Mouse (Mus musculus): ENCODE results near the gene P3h1.

Gene P3h1

DNA sequence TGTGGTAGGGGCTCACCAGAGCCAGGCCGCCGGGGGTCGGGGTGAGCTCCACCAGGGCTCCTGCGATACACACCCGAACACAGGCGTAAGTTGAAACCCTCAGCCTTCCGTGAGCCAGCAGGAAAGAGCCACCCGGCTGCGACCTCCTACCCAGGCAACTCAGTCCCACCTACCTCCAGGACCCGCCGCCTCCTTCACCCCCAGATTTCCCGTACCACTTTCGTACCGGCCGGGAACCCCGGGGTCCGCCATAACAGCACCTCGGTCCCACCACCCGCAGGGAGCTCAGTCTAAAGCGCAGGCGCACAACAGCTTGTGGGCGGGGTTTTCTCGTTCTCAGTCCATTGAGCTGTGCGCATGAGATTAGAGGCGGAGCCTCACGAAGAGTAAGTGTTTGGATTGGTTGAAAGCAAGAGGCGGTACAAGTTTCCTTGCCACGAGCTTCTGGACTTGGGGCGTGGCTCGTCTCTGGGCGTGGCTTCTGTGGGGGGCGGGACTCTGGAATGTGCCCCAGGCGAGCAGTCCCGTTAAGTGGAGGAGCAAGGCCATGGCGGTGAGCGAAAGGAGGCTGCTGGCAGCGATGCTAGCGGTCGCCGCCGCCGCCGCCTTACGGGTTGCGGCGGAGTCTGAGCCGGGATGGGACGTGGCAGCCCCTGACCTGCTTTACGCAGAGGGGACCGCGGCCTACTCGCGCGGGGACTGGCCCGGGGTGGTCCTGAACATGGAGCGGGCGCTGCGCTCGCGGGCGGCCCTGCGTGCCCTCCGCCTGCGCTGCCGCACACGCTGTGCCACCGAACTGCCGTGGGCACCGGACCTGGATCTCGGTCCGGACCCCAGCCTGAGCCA is at the start of gene P3h1, which contains the start of gene AU022252:
Gene P3h1 (plus strand): TSS at position 506 of the 846 bp plus-strand sequence.
Gene AU022252 (minus strand): TSS at position 303 of the 846 bp plus-strand sequence.
- DNase-seq (ENCODE audit: low spot score): peak; percentile 100

DNA sequence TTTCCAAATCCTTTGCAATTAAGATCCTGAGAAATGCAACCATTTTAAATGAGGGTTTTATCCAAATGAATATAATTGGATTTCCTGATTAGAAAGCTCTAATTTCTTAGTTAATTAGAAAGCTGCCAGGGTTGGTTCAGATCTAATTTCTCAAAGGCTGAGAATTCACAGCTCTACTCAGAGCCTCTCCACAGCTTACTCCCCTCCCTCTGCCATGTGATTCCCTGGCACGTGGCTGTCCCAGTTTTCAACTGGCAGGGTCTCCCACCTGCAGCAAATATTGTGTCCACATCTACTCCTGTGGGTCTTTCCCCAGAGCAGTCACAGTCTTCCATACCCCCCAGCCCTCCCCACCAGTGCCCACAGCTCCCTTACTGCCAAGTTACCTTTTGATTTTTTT is 49.2 kb upstream of the P3h1 start:
- no peak for DNase-seq (ENCODE audit: low spot score)

DNA sequence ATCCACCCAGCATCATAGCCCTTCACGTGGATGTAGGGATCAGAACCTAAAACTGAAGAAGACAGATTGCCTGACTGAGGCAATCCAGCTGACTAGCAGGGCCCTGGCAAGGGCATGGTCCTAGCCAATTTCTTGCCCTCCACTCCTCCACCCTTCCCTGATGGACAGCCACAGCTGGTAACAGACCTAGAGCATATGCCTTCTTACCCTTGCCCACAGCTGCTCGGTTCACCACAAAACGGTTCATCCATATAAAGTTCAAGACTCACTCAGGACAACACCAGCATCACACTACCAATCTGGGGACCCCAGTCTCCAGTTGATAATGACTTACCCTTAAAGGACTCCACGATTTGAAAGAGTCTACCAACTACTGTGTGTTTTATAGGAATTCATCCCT is 46.9 kb upstream of the P3h1 start:
- no peak for DNase-seq (ENCODE audit: low spot score)

DNA sequence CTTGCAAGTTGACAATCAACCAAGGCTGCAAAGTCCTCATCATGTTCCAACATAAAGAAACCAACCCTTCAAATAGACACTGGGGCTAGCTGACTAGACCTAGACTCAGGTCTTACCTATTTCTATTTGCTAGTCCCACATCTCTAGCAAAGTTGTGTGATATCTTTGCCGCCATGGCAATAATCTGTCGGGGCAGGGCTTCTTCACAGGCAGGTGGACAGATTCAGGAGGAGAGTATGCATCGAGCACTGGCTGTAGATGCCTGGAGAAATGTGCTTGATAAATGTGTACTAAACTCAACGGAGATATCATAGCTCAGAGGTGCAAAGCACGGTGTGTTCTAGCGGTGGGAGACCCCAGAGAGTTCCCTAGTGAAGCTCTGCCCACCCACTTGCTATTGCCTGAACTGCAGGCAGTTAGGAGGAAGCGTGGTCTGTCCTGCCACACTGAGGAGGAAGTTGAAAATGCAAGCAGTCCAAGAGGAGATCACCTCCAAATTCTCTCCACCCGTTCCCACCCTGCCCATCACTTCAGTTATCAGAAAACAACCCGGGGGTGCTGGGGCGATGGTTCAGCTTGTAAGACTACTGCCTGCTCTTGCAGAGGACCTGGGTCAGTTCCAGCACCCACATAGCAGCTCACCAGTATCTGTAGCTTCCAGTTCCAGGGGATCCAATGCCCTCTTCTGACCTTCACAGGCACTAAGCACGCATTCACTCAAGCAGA is 44.5 kb upstream of the P3h1 start:
- peak; percentile 71 for DNase-seq (ENCODE audit: low spot score)

DNA sequence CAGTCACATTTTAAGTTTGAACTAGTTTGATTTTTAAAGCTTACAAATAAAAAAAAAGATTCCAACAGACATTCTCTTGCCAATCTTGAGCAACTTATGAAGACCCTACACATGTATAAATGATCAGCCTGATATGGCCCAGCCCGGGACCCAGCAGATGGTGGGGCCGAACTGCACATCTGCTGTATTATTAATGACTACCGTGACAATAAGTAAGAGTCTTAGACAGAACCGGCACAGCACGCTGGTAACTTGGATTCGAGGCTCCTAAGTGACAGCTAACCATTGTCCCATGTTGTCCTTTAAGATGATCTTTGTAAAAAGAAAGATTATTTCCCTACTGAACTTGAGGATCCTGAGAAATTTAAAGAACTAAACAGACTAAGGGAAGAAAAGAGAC is 43.3 kb upstream of the P3h1 start:
- no peak for DNase-seq (ENCODE audit: low spot score)

DNA sequence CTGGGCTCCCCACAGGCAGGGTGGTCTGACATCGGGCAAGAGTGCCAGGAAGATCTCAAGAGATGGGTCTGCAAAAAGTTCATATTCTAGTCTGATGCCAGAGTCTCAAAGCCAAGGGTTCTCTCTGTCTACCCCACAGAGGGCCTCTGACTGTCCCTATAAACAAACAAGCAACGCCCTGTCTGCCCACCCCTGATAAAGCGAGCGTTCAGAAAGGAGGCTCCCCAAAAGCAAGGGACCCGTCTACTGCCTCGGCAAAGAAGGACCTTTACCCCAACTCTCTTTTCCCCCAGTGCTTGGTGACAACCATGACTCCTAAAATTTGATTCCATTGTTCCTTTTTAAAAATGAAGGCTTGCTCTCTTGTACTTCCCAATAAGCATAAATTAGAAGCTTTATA is 42.9 kb upstream of the P3h1 start, which contains the start of gene Ermap:
Gene Ermap (minus strand): TSS at position 148 of the 400 bp plus-strand sequence.
- peak; percentile 90 for DNase-seq (ENCODE audit: low spot score)

DNA sequence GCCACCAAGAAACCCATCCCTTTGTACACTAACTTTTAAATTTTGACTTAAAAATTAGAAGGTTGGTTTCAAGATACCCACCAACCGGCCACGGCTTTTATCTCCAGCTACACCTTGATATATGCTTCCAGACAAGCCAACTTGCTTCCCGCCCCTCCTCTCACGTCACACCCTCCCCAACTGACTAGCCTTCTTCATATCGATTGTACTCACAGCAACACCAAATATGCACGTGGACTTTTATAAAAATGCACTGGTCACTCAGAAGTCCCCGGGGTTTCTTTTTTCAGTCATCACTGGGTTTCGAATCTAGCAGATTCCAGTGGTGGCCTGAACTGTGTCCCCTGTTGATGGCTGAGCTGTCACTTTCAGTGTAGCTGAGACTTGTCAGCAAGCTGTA is 42.1 kb upstream of the P3h1 start:
- DNase-seq (ENCODE audit: low spot score): peak; percentile 88

DNA sequence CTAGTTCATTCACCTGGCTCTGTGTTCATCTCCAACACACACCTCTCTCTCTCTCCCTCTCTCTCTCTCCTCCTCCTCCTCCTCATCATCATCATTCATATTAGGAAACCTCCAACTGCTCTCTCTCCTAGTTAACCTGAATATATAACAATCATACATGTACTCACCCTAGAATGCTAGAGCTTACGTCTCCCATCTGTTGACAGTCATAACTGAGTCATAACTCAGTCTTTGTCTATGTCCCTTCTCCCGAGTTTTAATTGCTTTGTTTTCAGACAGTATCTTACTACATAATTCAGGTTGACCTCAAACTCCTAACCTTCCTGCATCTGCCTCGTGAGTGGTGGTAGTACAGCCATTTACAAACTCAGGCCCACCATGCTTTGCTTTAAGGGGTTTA is 41.4 kb upstream of the P3h1 start:
- no peak for DNase-seq (ENCODE audit: low spot score)

DNA sequence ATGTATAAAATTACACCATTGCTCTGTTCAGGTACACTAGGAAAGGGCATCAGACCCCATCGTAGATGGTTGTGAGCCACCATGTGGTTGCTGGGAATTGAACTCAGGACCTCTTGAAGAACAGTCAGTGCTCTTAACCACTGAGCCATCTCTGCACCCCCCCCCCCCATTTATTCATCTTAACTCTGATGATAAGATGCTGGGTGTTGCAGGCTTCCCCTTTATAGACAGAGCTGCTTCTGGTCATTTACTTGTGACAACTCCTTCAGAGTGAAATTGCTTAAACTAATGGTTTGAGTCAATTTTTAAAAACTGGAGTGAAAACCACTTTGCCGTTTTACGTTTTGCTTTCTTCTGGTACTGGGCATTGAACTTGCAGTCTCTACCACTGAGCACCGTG is 40.0 kb upstream of the P3h1 start:
- DNase-seq (ENCODE audit: low spot score): no peak

DNA sequence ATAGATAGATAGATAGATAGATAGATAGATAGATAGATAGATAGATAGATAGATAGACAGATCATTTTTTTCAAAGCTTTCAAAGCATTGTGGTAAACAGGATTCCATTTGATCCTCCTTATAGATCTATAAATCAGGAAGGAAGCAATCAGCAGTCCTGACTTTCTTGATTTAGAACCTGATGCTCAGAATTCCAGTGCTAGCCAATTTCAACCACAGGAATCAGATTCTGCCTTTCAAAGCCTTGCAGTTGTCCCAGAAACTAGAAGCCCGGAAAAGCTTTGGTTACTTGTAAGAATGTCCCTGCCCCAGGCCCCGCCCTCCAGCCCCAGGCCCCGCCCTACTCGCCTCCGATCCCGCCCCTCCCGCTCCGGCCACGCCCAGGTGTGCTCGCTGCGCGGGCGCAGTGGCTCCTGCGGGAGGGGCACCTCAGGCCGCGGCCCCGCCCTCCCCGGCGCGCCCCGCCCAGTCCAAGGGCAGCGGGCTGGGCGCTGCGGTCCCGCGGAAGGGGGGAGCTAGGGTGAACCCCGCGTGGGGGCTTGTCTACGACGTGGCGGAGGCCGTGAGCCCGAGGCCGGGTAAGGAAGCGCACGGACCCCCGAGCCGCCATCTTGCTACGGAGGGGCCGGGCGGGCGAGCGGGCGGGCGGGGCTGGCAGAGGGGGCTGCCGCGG is 37.7 kb upstream of the P3h1 start, which contains the start of gene Svbp:
Gene Svbp (plus strand): TSS at position 398 of the 673 bp plus-strand sequence.
- peak; percentile 88 for DNase-seq (ENCODE audit: low spot score)

DNA sequence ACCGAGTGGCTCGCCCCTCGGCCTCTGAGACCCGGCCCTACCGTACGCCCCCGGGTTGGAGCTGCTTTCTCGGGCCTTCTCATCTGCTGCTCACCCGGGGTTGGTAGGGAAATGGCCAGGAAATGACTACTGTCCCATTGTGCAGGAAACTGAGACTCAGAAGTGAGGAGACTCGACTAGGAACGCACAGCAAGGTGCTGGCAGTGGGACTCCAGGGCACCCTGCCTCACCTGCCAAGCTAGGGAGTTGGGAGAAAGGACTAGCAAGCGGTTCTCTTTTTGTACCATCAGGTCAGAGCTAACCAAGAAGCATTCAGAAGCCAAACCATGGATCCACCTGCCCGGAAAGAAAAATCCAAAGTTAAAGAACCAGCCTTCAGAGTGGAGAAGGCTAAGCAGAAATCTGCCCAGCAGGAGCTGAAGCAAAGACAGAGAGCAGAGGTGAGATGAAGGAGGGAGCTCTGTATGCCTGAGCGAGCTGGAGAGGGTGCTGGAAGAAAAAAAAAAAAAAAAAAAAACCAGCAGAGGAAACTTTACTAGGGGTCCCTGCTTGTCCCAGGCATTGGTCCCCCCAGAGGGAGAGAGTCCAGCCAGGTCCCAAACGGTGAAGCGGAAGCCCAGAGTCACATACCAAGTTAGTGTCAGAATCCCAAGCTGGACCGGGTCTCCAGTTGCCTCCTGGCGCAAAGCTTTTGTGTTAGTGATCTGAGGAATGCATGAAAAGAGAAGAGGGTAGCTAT is 37.0 kb upstream of the P3h1 start:
- DNase-seq (ENCODE audit: low spot score): no peak

DNA sequence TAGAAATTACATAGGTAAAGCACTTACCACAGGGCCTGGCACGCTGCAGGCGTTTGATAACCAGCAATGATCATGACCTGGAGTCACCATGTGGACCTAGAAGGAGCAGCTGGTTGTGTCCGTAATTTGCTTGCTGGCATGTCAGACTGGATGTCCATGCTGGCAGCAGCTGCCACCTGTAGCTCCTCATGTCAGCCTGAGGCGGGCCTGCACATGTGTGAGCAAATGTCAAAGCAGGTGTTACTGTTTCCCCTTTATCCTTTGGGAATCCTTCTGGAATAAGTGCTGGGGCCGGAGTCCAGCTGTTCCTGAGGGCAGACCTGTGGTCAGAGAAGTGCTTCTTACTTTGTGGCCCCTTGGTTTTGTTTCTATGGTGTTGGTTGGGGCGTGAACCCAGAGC is 34.6 kb upstream of the P3h1 start:
- no peak for DNase-seq (ENCODE audit: low spot score)

DNA sequence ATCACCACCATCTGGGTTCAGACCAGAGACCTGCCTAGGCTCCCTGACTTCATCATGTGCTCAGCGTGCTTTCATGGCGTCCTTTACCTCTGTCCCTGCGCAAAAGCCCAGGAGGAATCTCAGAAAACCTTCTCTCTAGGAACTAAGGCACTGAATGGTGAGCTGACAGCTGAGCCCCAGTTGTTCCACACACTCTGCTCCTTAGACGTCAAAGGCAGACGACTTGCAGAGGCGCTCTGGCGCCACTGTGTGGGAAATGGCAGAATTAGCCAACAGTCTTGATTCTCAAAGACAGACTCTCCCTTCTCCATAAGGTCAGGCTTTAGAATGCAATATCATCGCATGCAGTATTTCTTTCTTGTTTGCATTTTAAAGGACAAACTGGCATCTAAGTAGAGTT is 28.0 kb upstream of the P3h1 start:
- peak; percentile 69 for DNase-seq (ENCODE audit: low spot score)

DNA sequence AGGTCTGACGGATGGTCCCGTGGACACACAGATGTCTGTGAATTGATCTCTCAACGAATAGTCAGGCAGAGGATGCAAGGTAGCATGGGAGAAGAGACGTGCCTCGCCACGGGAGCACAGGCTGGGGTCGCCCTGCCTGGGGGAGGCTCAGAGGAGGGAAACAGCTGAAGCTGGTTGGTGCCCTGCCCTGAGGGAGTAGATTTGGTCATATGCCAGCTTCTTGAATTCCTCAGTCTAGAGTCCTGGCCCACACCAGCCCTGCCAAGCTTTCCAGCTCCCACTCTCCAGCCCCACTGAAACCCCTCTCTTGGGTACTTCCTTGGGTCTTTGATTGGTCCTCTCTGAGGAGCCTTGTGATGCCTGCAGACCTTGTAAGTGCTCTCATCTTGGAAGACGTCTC is 16.0 kb upstream of the P3h1 start:
- DNase-seq (ENCODE audit: low spot score): no peak

DNA sequence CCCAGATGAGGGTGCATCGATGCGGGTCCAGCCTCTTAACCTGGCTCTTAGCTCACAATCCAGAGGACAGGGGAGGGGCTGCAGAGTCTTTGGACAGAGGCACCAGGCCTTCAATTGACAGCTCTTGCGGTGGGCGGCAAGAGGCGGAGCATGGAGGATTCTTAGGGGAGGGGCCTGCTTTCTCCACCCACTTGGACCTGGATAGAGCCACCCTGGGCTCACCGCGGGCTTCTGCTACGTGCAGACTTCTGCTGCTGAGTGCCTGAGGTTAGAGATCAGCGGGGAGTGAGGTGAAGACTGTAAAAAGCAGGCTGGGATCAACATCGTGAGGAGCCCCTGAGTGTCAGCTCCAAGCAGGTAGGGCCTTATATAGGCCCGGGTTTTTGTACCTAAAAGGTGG is 14.5 kb upstream of the P3h1 start, which contains the start of gene Tmem269:
Gene Tmem269 (minus strand): TSS at position 49 of the 400 bp plus-strand sequence.
- no peak for DNase-seq (ENCODE audit: low spot score)

DNA sequence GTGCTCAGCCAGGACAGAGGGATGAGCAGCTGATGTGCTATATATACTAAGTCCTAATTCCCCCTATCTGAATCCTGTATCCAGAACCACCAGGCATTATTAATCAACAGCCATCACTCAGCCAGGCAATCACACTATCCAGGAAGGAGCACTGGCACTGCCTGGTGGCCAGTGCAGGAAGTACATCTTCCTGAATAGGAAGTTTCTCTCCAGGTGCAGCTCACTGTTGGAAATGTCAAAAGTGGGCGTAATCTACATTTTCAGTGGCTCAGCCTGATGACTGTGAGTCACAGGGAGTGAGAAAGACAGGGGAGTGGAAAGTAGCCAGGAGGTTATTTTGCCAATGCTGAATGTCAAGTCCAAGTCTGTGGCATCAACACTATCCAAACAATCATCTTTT is 9.0 kb upstream of the P3h1 start:
- DNase-seq (ENCODE audit: low spot score): peak; percentile 72

DNA sequence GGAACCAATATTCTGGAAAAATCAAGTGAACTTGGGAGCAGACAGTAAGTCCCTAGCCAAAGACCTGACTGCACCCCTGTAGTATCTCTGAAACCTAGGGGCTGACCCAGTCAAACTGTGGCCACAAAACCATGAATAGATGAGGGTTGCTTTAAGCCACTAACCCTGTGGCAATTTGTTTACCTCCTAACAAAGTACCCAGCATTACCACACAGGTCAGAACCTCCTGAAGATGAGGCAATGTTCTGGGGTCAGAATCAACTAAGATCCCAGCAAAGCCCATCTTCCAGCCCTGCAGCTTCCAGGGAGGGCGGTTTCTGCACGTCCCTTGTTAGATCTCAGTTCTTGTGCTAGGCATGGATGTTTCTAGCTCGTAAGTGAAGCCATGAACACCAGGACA is 8.2 kb upstream of the P3h1 start:
- DNase-seq (ENCODE audit: low spot score): no peak

DNA sequence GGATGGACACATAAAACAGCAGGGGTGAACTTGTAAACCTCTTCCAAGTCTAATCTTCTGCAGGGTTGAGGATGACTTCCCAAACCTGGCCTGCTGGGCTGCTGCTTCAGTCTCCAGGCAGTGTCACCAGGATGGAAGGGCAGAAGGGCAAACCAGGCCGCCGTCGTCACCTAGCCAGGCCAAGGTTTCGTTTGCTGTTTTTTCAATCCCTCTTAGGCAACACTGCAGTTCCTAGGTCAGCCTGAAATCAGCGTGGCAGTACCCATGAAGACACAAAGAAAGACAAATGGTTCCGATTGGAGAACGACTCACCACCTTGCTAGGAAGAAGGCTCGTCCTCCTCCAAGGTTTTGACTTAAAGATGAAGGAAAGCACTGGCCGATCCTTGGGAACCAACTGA is 7.0 kb upstream of the P3h1 start:
- no peak for DNase-seq (ENCODE audit: low spot score)

DNA sequence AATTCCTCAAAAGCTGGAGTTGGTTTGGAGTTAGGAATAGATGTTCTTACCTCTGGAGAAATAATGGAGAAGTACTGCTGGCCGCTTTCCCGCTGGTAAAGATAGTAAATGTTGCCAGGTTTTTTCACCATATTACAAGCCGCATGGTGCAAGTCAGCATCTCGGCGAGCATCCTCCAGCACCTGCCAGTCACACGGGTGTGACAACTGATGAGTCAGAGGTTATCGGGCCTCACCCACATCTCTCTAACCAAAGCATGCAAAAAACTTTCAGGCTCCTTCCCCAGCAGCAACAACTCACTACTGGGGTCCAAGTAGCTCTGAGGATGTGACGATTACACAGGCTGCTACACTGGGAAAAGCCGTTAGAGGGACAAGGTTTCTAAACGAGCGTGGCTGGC is 6.0 kb upstream of the P3h1 start:
- peak; percentile 42 for DNase-seq (ENCODE audit: low spot score)

DNA sequence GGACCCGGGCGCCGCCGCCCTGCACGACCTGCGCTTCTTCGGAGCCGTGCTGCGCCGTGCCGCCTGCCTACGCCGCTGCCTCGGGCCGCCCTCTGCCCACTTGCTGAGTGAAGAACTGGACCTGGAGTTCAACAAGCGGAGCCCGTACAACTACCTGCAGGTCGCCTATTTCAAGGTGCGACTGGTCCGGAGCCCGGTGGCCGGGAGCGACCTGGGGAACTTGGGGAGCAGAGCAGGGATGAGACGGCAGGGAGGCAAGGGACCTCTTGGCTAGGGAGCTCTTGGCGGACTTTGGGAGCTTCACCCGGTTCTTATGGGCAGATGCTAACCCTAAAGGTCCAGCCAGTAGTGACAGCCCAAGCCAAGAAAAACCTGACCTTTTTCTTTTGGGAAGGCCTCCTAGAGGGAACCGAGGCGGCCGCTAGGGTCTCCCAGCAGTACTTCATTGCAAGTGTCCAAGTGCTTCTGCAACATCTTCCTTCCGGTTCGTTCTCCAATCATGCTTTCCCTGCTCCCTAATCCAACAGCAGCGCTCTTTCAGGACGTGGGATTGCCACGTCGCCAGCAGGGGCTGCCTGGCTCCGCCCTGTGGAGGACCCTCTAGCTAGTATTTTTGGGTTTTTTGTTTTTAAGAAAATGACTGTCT is 664 bp downstream of the P3h1 start:
- peak; percentile 21 for DNase-seq (ENCODE audit: low spot score)

DNA sequence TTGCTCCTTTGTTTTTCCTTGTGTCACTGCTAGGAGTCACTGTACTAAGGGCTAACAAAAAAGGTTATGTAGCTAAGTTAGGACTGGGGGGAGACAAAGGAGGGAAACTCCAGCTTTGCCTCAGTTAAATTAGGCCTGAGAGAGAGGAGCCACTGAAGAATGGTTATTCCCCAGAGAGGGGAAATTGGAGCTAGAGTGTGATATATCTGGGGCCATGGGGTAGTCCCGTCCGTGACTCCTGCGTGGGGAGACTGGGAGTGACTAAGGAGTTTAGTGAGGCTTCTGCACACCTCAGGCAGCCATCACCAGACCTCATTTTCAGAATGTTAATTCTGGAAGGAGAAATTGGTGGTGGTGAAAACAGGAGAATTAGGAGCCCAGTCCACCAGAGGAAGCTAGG is 1.6 kb downstream of the P3h1 start:
- no peak for DNase-seq (ENCODE audit: low spot score)
